Mouse (Mus musculus) left cerebral cortex, adult 9 months (tissue): ENCODE measurements around the gene Wipf2.

ENCODE experiments used
- DNase-seq, 2 experiments: peaks; one replicate each; pipeline ENCODE4 v3.0.0; 2022; ENCODE audit warnings: low spot score in 2 of 2

The Wipf2 gene

GRCm38 (mm10) chr11:98942923-98943641 is 79.6 kb downstream of the Wipf2 start:
- DNase-seq, result no peak

GRCm38 (mm10) chr11:98943741-98944461 is 80.5 kb downstream of the Wipf2 start:
- no peak for DNase-seq

- no peak for DNase-seq
Measured at GRCm38 (mm10) chr11:98944897-98945604, 81.6 kb downstream of the Wipf2 start.

GRCm38 (mm10) chr11:98945605-98945977 is 82.2 kb downstream of the Wipf2 start:
- DNase-seq, result no peak

GRCm38 (mm10) chr11:98947969-98948569 is 84.6 kb downstream of the Wipf2 start:
- no peak for DNase-seq

GRCm38 (mm10) chr11:98949242-98949957 is 86.0 kb downstream of the Wipf2 start:
- no peak for DNase-seq

- no peak for DNase-seq
Measured at GRCm38 (mm10) chr11:98949958-98950460, 86.6 kb downstream of the Wipf2 start.

- no peak for DNase-seq
Measured at GRCm38 (mm10) chr11:98950484-98950883, 87.0 kb downstream of the Wipf2 start.

- DNase-seq, result no peak
Measured at GRCm38 (mm10) chr11:98951026-98951906, 87.8 kb downstream of the Wipf2 start.

- no peak for DNase-seq
Measured at GRCm38 (mm10) chr11:98952111-98952510, 88.7 kb downstream of the Wipf2 start.

GRCm38 (mm10) chr11:98952736-98953135 is 89.3 kb downstream of the Wipf2 start:
- no peak for DNase-seq

GRCm38 (mm10) chr11:98953361-98953760 is 89.9 kb downstream of the Wipf2 start:
- no peak for DNase-seq

GRCm38 (mm10) chr11:98953835-98954320 is 90.4 kb downstream of the Wipf2 start:
- no peak for DNase-seq

- no peak for DNase-seq
Measured at GRCm38 (mm10) chr11:98954373-98954772, 90.9 kb downstream of the Wipf2 start.
